Mouse (Mus musculus) embryo, embryonic 10 days (tissue): Measurements from ENCODE around the gene Slc17a8.

Experiments
- DNase-seq: peaks from one replicate; pipeline ENCODE4 v3.0.0-alpha.2; 2015; ENCODE audit warnings: low spot score

Gene Slc17a8

DNA sequence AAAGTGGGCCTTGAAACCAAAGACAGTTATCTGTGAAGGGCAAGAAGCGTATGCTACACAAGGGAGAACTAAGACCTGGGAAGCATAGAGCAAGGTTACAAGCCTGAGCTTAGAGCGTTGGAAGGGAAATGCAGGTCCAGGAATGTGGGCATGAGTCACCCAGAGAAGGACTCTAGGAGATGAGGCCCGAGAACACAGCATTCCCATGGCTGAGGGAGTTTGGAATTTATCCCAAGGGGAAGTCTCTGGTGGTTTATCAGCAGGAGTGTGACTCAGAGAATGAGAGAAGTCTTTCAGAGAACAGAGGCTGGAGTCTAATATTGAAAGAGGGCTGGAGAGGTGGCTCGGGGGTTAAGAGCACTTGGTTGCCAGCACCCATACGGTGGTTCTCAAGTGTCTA lies 94.0 kb downstream of the Slc17a8 start:
- DNase-seq = no peak

DNA sequence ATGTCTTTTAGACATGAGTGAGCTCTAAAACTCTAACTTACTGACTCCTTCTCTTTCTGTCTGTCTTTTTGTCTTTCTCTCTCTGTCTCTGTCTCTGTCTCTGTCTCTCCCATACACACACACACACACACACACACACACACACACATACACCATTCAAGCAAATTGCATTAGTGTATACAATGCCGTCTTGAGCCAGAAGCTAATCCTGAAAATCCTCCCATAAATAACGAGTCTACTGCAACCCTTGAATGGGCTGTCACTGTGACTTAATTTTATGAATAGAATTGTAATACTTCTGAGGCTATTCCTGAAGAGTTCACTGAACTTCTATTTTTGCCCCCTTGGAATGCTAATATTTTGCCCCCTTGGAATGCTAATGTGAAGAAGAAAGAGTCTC lies 95.2 kb downstream of the Slc17a8 start:
- DNase-seq = no peak
